Comparison of ENCODE assay signal across 23 mouse cellular contexts in the genomic region with DNA sequence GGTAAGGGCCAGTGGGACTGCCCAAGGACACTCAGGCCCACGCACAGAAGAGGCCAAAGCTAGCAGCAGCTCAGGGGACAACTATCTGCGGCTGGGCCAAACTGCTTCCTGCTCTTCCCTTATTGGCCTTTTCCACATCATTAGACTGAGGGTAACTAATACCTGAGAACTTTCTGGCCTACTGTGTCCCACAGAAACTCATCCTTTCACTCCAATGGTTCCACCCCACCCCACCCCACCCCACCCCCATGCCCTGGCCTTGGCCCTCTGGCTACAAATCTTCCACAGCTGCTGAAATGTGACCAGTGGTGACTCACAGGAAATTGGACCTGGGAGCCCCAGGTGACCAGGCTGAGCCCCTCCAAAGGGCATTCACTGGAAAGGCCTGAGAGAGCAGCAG.
A peak's percentile ranks its signal among the peaks of the same experiment; 100 is the strongest.
DNase-seq lines count a peak whose midpoint lies in the region; ATAC-seq and TF ChIP-seq lines count a peak whose summit lies in the region.
"Had no signal": no experiment of that assay in that cellular context is flagged by ENCODE, and none has a peak within 500 bp of the region (broad histone marks: within the 10 kb centered on the region; RNA-seq: fewer than 3 reads in every experiment).

No protein-coding gene starts in this region.

- H3K9ac ChIP-seq in midbrain, embryonic 14.5 days (replicated peaks; ENCODE audit: low read length), result no peak overlapping the region
- H3K9ac ChIP-seq: forebrain, embryonic 12.5 days; heart, embryonic 12.5 days; hindbrain, embryonic 13.5 days; limb, embryonic 12.5 days; liver, embryonic 12.5 days; lung, embryonic 14.5 days; neural tube, embryonic 13.5 days had no signal

- intact Hi-C loops in gastrocnemius, adult 2 months (cut with DNase I), result no loop called here
- intact Hi-C loops in gastrocnemius, postnatal 36 days (cut with DNase I), result no loop called here

- peaks cover 23% of the 10 kb centered on the region for H3K4me1 ChIP-seq in midbrain, embryonic 10.5 days
- peaks cover 19% of the 10 kb centered on the region for H3K4me1 ChIP-seq in midbrain, embryonic 14.5 days (ENCODE audit: control insufficient read depth, insufficient read depth, low read length)

- H3K27ac ChIP-seq in gastrocnemius, adult 2 months, result peak overlapping the region; percentile 77
- H3K27ac ChIP-seq in midbrain, embryonic 10.5 days (replicated peaks), result 0 out of 2 replicates have a peak overlapping the region, but pooled peaks have one; percentile 4
- no peak overlapping the region for H3K27ac ChIP-seq in midbrain, embryonic 14.5 days (replicated peaks; ENCODE audit: low read depth, low read length)
- H3K27ac ChIP-seq: hindbrain, embryonic 13.5 days; limb, embryonic 12.5 days; liver, embryonic 12.5 days had no signal

- WGBS in midbrain, embryonic 10.5 days, result 81% methylated on average over 2 of the region's 2 CpGs
- 89% methylated on average over 2 of the region's 2 CpGs for WGBS in midbrain, embryonic 14.5 days

- H3K4me3 ChIP-seq in gastrocnemius, adult 2 months, result no peak overlapping the region
- no peak overlapping the region for H3K4me3 ChIP-seq in midbrain, embryonic 10.5 days
- H3K4me3 ChIP-seq in midbrain, embryonic 14.5 days (replicated peaks; ENCODE audit: low read depth, low read length), result no peak overlapping the region
- H3K4me3 ChIP-seq: forebrain, embryonic 12.5 days; heart, embryonic 12.5 days; hindbrain, embryonic 13.5 days; limb, embryonic 12.5 days; liver, embryonic 12.5 days; neural tube, embryonic 13.5 days had no signal

- H3K27me3 ChIP-seq in midbrain, embryonic 10.5 days (ENCODE audit: low read depth, poor library complexity, severe bottlenecking), result no peaks in the 10 kb centered on the region
- no peaks in the 10 kb centered on the region for H3K27me3 ChIP-seq in midbrain, embryonic 14.5 days (ENCODE audit: control insufficient read depth, insufficient read depth, low read length)
- H3K27me3 ChIP-seq: forebrain, embryonic 12.5 days; heart, embryonic 12.5 days; hindbrain, embryonic 13.5 days; limb, embryonic 12.5 days; liver, embryonic 12.5 days; neural tube, embryonic 13.5 days had no signal

- H3K9me3 ChIP-seq in midbrain, embryonic 10.5 days (replicated peaks), result peaks cover 11% of the 10 kb centered on the region
- H3K9me3 ChIP-seq in midbrain, embryonic 14.5 days (ENCODE audit: control insufficient read depth, low read length), result no peaks in the 10 kb centered on the region
- H3K9me3 ChIP-seq: hindbrain, embryonic 13.5 days; liver, embryonic 12.5 days had no signal

- no peak for ATAC-seq in midbrain, embryonic 14.5 days (ENCODE audit: low FRiP score, low TSS enrichment)
- ATAC-seq: CD4-positive, CD25-positive, alpha-beta regulatory T cell, adult 4 months; liver, embryonic 12.5 days had no signal

- H3K4me2 ChIP-seq in midbrain, embryonic 14.5 days (ENCODE audit: low read length), result no peak overlapping the region
- H3K4me2 ChIP-seq: forebrain, embryonic 12.5 days; heart, embryonic 12.5 days; hindbrain, embryonic 13.5 days; limb, embryonic 12.5 days; liver, embryonic 12.5 days; lung, embryonic 14.5 days; neural tube, embryonic 13.5 days had no signal

- TF ChIP-seq CTCF in gastrocnemius, adult 2 months (IDR thresholded peaks at IDR 0.05), result no peak

- H3K36me3 ChIP-seq in midbrain, embryonic 10.5 days, result no peaks in the 10 kb centered on the region
- no peaks in the 10 kb centered on the region for H3K36me3 ChIP-seq in midbrain, embryonic 14.5 days (ENCODE audit: control insufficient read depth, insufficient read depth, low read length)
- H3K36me3 ChIP-seq: forebrain, embryonic 12.5 days; heart, embryonic 12.5 days; hindbrain, embryonic 13.5 days; limb, embryonic 12.5 days; liver, embryonic 12.5 days; neural tube, embryonic 13.5 days had no signal

- peak; percentile 70 for DNase-seq in gastrocnemius, adult 2 months
- DNase-seq in gastrocnemius, postnatal 36 days, result no peak
- no peak for DNase-seq in midbrain, embryonic 10.5 days (ENCODE audit: low spot score)
- no peak for DNase-seq in midbrain, embryonic 14.5 days
- DNase-seq in adrenal gland, postnatal 36 days, result peak; percentile 34
- peak; percentile 65 for DNase-seq in skeletal muscle tissue, adult 2 months (ENCODE audit: low read depth, low spot score)
- DNase-seq in retina, postnatal 1 day, result no peak
- no peak for DNase-seq in thymus, postnatal 25 days
- DNase-seq: cerebellum, adult 11-12 months; cerebellum, postnatal 14 days; heart, postnatal 14 days; kidney, adult 9 months; layer of hippocampus, adult 9-11 months; lung, embryonic 14.5 days; lung, postnatal 4 days; thymus, adult 18-20 months had no signal

Comparison
In these comparisons a context has a peak if more than half of its experiments do, and no peak if none do; other contexts are left out.
1. DNase-seq: peak in gastrocnemius, adult 2 months (single experiment), adrenal gland, postnatal 36 days (2 of 2) and skeletal muscle tissue, adult 2 months (single experiment); none in gastrocnemius, postnatal 36 days (0 of 2), midbrain, embryonic 10.5 days (single experiment), midbrain, embryonic 14.5 days (single experiment), retina, postnatal 1 day (single experiment) and thymus, postnatal 25 days (single experiment).